Mouse (Mus musculus): ENCODE results near the gene Dpep3. TPM values are rescaled to one million over a fixed set of nuclear protein-coding genes. Genes with fewer than 3 reads are reported as not detected.
A peak's percentile ranks its signal among the peaks of the same experiment; 100 is the strongest.

The Dpep3 gene
- polyA plus RNA-seq, 1 experiment from 2014 or later: not detected

DNA sequence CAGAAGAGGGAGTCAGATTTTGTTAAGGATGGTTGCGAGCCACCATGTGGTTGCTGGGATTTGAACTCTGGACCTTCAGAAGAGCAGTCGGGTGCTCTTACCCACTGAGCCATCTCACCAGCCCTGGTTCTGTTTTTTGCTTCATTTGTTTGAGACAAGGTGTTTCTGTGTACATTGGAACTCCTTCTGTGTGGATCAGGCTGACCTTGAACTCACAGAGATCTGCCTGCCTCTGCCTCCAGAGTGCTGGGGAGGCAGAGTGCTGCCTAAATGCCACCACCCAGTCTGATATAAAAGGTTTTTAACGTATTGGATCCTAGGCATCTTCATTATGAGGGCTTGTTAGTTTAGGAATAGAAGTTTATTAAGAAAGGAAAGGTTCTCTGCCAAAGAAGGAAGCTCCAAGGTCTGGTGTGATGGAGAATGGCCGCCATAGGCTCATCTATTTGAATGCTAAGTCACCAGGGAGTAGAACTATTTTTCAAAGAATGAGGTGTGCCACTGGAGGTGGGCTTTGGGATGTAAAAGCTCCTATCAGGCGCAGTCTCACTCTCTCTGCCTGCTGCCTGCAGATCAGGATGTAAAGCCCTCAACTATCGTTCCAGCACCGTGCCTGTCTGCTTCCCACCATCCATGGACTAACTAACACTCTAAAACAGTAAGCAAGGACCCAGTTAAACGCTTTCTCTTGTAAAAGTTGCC, 8.1 kb downstream of the Dpep3 start:
- WGBS: 74% methylated on average over 8 of the region's 8 CpGs
- Histone ChIP-seq H3K27ac (no peak overlapping the region), H3K4me3 (replicated peaks) (no peak overlapping the region), H3K27me3 (replicated peaks) (no peaks in the 10 kb centered on the region), H3K4me1 (replicated peaks) (peaks cover 9% of the 10 kb centered on the region), H3K36me3 (no peaks in the 10 kb centered on the region), H3K4me2 (replicated peaks) (no peak overlapping the region), H3K9ac (no peak overlapping the region), H3K9me3 (no peaks in the 10 kb centered on the region)
- no peak for ATAC-seq

GRCm38 (mm10) chr8:105969367-105969766, 9.9 kb downstream of the Dpep3 start:
- 69% methylated on average over 1 of the region's 1 CpGs for WGBS
- Histone ChIP-seq H3K36me3 (no peaks in the 10 kb centered on the region), H3K4me1 (replicated peaks) (peaks cover 18% of the 10 kb centered on the region), H3K4me3 (replicated peaks) (no peak overlapping the region), H3K27ac (no peak overlapping the region), H3K27me3 (replicated peaks) (no peaks in the 10 kb centered on the region), H3K4me2 (replicated peaks) (no peak overlapping the region), H3K9ac (no peak overlapping the region), H3K9me3 (no peaks in the 10 kb centered on the region)
- no peak for ATAC-seq

DNA sequence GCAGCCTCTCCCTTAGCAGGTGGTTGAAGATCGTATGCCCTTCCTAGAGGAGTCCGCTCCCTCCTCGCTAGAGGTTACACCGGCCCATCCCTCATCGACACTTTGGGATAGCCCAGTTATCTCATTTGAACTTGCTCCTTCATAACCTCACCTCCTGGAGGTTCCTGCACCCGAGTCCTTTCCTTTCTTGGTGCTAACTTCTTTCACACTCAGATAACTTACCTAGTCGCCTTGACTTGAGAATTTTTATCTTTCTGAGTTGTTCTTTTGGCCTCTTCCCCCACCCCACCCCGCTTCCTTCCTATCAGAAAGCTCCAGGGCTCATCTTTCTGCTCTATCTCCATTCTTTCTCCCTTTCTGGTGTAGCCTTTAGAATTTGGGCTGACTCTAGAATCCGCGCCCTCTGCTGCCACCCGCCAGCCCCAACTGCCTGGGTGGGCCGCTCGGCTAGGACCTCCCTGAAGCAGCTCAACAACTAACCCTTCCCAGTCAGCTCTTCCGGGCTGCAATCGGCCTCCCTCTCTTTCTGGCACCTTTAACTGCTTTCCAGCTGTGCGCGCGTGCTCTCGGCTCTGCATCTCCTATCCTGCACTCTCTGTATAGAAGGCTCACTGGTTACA, 12.4 kb downstream of the Dpep3 start:
- Histone ChIP-seq H3K4me2 (replicated peaks) (peak overlapping the region; percentile 86), H3K36me3 (no peaks in the 10 kb centered on the region), H3K9me3 (no peaks in the 10 kb centered on the region), H3K9ac (no peak overlapping the region), H3K27me3 (replicated peaks) (no peaks in the 10 kb centered on the region), H3K27ac (peak overlapping the region; percentile 95), H3K4me3 (replicated peaks) (peak overlapping the region; percentile 78; the same call in 1 of the 2 replicates), H3K4me1 (replicated peaks) (peaks cover 30% of the 10 kb centered on the region)
- peak; percentile 48 for ATAC-seq
- 7% methylated on average over 19 of the region's 19 CpGs for WGBS

DNA sequence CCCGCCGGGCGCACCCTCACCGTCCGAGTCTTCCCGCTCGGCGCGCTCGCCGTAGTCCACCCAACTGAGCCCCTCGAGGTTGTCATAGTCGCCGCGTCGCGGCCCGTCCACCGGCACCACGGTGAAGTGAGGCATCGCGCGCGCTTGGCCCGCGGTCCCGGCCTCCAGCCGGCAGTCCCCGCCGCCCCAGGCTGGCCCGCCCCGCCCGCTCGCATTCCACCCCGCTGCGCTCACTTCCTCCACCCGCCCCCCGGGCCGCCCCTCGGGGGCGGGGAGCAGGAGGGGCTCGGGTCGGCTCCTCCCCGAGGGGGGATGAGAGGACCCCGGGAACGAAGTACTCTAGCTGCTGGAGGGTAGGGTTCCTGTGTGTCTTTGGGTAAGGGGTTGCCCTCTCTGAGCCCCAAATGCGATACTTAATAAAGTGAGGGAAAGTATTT, 13.3 kb downstream of the Dpep3 start, which contains the start of gene Slc12a4:
Gene Slc12a4, minus strand, starts transcription at position 193 of the 437 bp plus-strand sequence.
- H3K9ac ChIP-seq: peak within 1 kb of the TSS; percentile 86
- under 1% methylated on average over 43 of the region's 47 CpGs for WGBS
- ATAC-seq: peak; percentile 94
- no peaks in the 10 kb centered on the region for H3K27me3 ChIP-seq (replicated peaks)
- H3K9me3 ChIP-seq: no peaks in the 10 kb centered on the region
- peak within 1 kb of the TSS; percentile 86 for H3K4me2 ChIP-seq (replicated peaks)
- peaks cover 30% of the 10 kb centered on the region for H3K4me1 ChIP-seq (replicated peaks)
- H3K36me3 ChIP-seq: no peaks in the 10 kb centered on the region
- H3K4me3 ChIP-seq (replicated peaks): peak within 1 kb of the TSS; percentile 78
- H3K27ac ChIP-seq: peak within 1 kb of the TSS; percentile 95

- Histone ChIP-seq H3K9ac (peak overlapping the region; percentile 86), H3K36me3 (no peaks in the 10 kb centered on the region), H3K4me2 (replicated peaks) (peak overlapping the region; percentile 86), H3K27ac (peak overlapping the region; percentile 95), H3K4me1 (replicated peaks) (peaks cover 31% of the 10 kb centered on the region), H3K9me3 (no peaks in the 10 kb centered on the region), H3K27me3 (replicated peaks) (no peaks in the 10 kb centered on the region), H3K4me3 (replicated peaks) (peak overlapping the region; percentile 78)
- ATAC-seq: peak; percentile 81
- 2% methylated on average over 40 of the region's 40 CpGs for whole genome bisulfite sequencing
These were observed 13.8 kb downstream of the Dpep3 start for GRCm38 (mm10) chr8:105965266-105965904.

GRCm38 (mm10) chr8:105964506-105965265, 14.5 kb downstream of the Dpep3 start:
- H3K4me3 ChIP-seq (replicated peaks): peak overlapping the region; percentile 78
- 51% methylated on average over 12 of the region's 12 CpGs for WGBS
- H3K9me3 ChIP-seq: no peaks in the 10 kb centered on the region
- no peaks in the 10 kb centered on the region for H3K27me3 ChIP-seq (replicated peaks)
- peak overlapping the region; percentile 86 for H3K4me2 ChIP-seq (replicated peaks)
- no peaks in the 10 kb centered on the region; the same call in 1 of the 2 replicates for H3K36me3 ChIP-seq
- H3K27ac ChIP-seq: no peak overlapping the region
- H3K9ac ChIP-seq: peak overlapping the region; percentile 86
- no peak; the same call in 1 of the 2 replicates for ATAC-seq
- H3K4me1 ChIP-seq (replicated peaks): peaks cover 32% of the 10 kb centered on the region

DNA sequence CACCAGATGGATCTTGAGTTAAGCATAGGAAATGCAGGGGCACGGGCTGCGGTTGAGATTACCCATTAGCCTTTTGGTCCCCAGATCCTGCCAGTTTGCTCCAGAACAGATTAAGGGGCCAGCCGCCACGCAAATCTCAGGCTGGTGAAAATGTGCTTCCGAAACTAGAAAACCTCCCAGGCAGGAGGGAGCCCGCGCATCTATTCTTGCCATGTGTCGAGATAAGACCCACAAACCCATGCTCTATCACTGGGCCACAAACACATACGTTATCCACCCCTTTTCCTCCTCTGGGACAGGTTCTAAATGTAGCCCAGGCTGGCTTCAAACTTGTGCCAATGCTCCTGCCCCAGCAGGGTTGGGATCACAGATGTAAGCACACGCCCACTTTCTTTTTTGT, 17.7 kb downstream of the Dpep3 start:
- ATAC-seq: no peak
- no peak overlapping the region for H3K4me2 ChIP-seq (replicated peaks)
- H3K4me3 ChIP-seq (replicated peaks): no peak overlapping the region
- H3K9me3 ChIP-seq: no peaks in the 10 kb centered on the region
- H3K9ac ChIP-seq: no peak overlapping the region
- no peaks in the 10 kb centered on the region for H3K27me3 ChIP-seq (replicated peaks)
- H3K36me3 ChIP-seq: no peaks in the 10 kb centered on the region; the same call in none of the 2 replicates
- H3K4me1 ChIP-seq (replicated peaks): peaks cover 25% of the 10 kb centered on the region
- 87% methylated on average over 10 of the region's 10 CpGs for WGBS
- no peak overlapping the region for H3K27ac ChIP-seq

DNA sequence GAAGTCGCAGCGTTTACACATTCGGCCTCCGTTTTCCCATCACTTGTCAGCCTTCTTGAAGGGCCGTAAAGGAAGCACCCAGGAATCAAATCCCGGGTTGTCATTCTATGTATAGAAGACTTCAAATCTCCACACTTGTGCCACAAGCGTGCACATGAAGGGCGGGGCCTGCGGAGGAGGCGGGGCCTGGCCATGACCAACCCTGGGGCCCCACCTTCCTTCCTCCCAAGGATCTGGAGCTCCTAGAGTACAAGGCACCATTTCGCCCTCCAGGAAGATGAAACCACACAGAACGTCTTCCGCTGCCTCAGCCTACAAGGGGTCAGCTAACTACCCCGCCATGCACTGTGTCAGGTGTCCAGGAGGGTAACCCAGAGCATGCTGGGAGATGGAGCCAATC, 18.1 kb downstream of the Dpep3 start:
- Histone ChIP-seq H3K4me1 (replicated peaks) (peaks cover 23% of the 10 kb centered on the region), H3K27ac (no peak overlapping the region), H3K27me3 (replicated peaks) (no peaks in the 10 kb centered on the region), H3K9ac (no peak overlapping the region), H3K4me2 (replicated peaks) (no peak overlapping the region), H3K9me3 (no peaks in the 10 kb centered on the region), H3K4me3 (replicated peaks) (no peak overlapping the region), H3K36me3 (no peaks in the 10 kb centered on the region; the same call in none of the 2 replicates)
- ATAC-seq: no peak
- 84% methylated on average over 14 of the region's 14 CpGs for WGBS

DNA sequence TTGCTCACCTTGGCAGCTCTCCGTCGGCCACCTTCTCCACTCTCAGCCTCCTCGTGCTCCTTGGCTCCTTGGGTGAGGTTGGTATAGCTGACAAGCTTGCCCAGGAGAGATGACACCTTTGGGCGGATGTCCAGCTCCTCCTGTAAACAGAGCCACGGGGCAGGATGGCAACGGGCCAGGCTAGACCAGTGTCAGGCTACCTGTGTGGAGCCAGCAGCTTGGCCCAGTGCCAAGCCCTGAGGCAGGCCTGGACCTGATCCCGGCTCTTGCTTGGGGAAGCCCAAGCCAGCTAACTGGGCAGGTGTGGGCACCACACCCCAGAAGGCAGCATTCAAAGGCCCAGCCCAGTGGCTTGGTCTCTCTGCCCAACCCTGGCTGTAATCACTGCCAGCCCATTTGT, 19.9 kb downstream of the Dpep3 start:
- no peaks in the 10 kb centered on the region for H3K27me3 ChIP-seq (replicated peaks)
- H3K36me3 ChIP-seq: no peaks in the 10 kb centered on the region; the same call in none of the 2 replicates
- H3K27ac ChIP-seq: no peak overlapping the region
- H3K4me3 ChIP-seq (replicated peaks): no peak overlapping the region
- no peak overlapping the region for H3K9ac ChIP-seq
- H3K4me2 ChIP-seq (replicated peaks): no peak overlapping the region
- ATAC-seq: peak; percentile 66; the same call in 1 of the 2 replicates
- 77% methylated on average over 7 of the region's 7 CpGs for WGBS
- H3K4me1 ChIP-seq (replicated peaks): peaks cover 13% of the 10 kb centered on the region
- no peaks in the 10 kb centered on the region for H3K9me3 ChIP-seq

- Histone ChIP-seq H3K27ac (no peak overlapping the region), H3K36me3 (peaks cover 6% of the 10 kb centered on the region), H3K4me2 (replicated peaks) (no peak overlapping the region), H3K27me3 (replicated peaks) (no peaks in the 10 kb centered on the region), H3K4me1 (replicated peaks) (0 out of 2 replicates have a peak, but pooled peaks cover 2% of the 10 kb centered on the region), H3K9ac (no peak overlapping the region), H3K4me3 (replicated peaks) (no peak overlapping the region), H3K9me3 (no peaks in the 10 kb centered on the region)
- 69% methylated on average over 4 of the region's 4 CpGs for WGBS
- no peak for ATAC-seq
These were observed 21.4 kb downstream of the Dpep3 start for GRCm38 (mm10) chr8:105957813-105958212.

GRCm38 (mm10) chr8:105956556-105956955, 22.7 kb downstream of the Dpep3 start:
- H3K4me3 ChIP-seq (replicated peaks): no peak overlapping the region
- peaks cover 6% of the 10 kb centered on the region for H3K36me3 ChIP-seq
- H3K9ac ChIP-seq: no peak overlapping the region
- no peak for ATAC-seq
- H3K27ac ChIP-seq: no peak overlapping the region
- 93% methylated on average over 4 of the region's 4 CpGs for WGBS
- no peaks in the 10 kb centered on the region for H3K27me3 ChIP-seq (replicated peaks)
- H3K4me2 ChIP-seq (replicated peaks): no peak overlapping the region
- no peaks in the 10 kb centered on the region for H3K9me3 ChIP-seq
- 0 out of 2 replicates have a peak, but pooled peaks cover 2% of the 10 kb centered on the region for H3K4me1 ChIP-seq (replicated peaks)
